Mouse (Mus musculus) c-Kit-negative CD71-positive TER-119-positive erythroid progenitor cells, embryonic 14.5 days (primary cell): ENCODE measurements around the gene Cd320.
A peak's percentile ranks its signal among the peaks of the same experiment; 100 is the strongest.
"Not testable (repeated sequence)": the region's sequence is repeated elsewhere in the genome, so short reads cannot be mapped to it uniquely, and the experiment has no call there.

Experiments
- DNase-seq: peaks from one replicate; pipeline ENCODE4 v3.0.0-alpha.2; 2013; ENCODE audit warnings: low read depth, low spot score

The Cd320 gene

DNA sequence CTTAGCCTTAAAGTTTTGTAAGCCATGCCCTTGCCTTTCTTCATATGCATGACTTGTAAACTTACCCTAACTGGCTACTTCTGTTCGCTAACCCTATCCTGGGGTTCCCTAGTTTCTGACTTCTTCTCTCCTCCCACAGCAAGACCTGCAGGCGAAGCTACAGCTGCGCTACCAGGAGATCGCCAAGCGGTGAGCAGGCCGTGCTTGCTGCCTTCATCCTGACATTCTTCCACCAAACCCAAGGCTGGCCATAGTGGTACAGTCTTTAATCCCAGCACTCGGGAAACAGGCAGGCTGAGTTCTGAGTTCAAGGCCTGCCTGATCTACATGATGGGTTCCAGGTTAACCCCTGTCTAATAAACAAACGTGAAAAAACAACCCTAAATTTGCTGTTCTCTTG lies 17.4 kb upstream of the Cd320 start:
- DNase-seq, result no peak

DNA sequence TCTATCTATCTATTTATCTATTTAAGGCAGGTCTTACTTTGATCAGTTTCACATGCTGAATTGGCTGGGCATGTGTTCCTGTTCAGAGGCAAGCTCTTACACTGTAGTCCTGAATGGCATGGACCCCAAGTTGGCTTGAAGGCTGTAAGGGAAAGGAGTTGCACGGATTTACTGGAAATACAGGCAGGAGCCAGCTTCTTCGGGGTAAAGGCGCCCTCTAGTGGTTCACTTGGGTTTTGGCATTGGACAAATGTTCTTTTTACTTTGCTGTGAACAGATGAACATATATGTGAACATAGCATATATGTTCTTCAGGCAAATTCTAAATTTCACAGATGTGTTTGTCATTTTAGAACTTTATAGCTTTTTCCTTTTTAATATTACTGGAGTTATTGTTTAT lies 16.0 kb upstream of the Cd320 start:
- peak; percentile 68 for DNase-seq

DNA sequence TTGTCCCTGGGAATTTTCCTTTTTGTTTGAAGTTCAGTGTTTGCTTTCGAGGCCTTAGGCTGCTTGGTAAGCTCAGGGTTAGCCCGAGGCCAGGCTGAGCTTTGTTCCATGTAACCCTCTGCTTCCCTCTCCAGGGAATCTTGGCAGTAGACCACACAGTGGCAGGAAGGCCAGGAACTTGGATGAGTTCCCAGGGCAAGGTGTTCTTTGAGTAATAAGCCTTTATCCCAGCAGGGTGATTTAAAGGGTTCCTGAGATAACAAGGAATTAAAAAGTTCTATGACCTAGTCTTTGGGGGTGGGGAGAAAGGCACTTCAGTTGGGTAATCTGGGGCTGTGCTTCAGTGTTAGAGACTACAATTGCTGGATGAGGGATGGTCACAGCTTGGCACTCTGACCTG lies 14.0 kb upstream of the Cd320 start:
- DNase-seq, result no peak

DNA sequence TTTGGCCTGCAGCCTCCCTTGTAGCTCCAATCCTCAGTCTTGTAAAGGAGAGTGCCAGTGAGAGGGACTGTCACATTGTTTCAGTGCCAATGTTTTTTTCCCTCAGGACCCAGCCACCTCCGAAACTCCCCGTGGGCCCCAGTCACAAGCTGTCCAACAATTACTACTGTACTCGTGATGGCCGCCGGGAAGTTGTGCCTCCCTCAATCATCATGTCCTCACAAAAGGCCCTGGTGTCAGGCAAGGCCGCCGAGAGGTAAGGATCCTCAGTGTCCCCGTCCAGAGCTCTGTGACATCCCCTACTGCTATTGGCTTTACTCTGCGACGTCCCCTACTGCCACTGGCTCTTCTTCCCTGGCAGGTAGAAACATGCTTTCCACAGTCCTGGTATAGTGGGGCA lies 13.3 kb upstream of the Cd320 start:
- DNase-seq, result no peak

DNA sequence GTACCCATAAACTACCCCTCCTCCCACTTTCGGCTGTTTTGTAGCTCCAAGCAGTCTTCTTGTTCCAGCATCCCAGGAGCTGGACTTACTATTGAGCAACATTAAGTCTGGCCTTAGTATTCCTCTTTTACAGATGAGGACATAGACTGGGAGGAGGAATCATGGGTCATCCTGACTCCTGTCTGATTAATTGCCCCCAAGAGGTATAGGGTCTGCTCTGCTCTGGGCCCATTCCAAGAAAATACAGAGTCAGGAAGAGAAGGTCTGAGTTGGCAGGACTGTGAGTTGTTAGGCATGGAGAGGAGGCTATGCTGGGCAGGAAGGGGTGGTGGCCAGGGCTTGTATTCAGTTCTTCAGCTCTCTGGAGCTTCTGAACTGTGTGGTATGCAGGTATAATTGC lies 1.3 kb downstream of the Cd320 start:
- no peak for DNase-seq

DNA sequence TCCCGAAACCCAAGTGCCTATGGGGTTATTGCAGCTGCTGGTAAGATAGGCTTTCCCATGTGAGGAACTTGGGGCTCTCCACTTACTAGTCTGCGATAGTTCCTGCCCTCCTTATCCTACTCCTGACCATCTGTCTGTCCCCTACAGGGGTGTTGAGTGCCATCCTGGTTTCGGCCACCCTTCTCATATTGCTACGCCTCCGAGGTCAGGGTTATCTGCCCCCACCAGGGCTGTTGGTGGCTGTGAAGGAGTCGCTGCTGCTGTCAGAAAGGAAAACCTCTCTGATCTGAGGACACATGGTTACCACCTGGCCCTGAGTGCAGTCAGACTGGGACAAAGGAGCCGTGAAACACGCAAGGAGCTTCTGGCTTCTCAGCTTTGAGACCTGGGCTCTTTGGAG lies 5.2 kb downstream of the Cd320 start:
- DNase-seq, result no peak

DNA sequence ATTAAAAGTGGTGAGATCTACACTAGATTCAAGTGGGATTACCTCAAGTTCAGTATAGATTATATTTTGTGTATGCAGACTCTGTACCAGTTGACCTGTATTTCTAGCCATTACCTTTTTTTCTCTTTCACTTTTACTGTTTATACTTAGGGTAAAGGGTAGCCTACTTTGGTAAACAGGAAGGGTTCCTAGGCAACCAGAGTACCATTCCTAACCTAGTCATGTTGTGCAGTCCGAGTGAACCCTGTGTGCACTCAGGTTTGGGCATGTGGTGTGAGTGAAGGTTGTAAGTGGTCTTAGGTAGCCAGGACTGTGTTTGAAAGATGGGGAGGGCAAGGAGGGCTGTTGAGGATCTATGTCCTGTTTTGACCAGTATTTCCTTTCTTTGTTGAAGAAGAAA lies 8.4 kb downstream of the Cd320 start:
- no peak for DNase-seq

DNA sequence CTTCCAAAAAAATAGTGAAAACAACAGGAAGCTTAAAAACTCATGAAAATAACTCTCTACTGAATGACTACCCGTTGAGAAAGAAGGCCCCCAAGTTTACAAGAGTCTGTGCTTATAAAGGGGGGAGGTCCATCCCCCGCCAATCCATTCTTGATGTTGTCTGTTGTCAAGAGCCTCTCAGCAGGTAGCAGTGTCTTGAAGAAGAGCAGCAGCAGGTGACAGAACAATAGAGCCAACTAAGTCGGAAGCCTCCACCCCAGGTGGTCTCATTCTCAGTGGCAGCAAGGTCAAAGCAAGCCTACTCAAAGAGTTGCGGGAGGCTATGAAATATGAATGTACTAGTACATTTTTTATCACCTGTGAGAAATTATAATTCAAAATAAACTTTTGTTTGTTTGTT lies 14.9 kb downstream of the Cd320 start:
- no peak for DNase-seq

DNA sequence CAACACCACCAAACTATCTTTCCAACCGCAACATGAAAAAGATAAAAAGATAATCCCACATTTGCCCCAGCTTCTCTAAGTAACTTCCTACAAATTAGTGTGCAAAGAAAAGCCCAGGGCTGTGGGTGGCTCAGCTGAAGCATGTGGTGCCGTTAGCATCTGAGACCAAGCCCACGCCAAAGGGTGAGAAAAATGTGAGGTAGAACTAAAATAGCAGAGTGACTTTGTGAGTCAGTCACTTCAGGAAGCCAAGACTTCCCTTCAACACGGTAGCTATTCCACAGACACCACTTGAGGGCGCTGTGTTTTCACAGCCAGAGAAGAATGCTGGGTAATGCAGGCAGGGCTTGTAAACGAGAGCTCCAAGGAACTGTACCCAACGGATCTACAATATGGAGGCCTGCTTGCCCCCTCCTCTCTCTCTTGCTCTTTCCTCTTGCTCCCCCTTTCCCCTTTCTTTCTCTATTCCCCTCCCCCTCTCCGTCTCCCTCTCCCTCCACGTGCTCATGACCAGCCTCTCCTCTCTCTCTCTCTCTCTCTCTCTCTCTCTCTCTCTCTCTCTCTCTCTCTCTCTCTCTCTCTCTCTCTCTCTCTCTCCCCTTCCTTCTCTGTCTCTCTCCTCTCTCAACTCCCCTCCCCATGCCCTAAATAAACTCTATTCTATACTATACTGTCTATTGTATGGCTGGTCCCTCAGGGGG lies 22.6 kb downstream of the Cd320 start:
- DNase-seq, result peak; percentile 36

DNA sequence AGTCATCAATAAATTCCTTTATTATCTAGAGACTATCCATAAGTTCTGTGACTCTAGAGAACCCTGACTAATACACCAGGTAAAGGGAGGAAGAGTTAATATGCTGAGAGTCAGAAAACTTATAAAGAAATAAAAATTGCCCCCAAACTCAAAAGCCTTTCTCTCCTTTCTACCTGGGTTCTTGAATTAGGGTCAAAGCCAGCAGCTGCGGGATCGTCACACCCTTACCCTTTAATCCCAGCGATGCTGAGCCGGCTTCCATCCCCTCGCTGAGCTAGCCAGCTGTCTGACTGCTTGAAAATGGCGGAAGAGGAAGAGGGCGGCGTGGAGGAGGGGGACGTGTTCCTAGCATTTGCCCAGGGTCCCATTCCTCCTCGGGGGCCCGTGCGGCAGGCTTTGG lies 30.6 kb downstream of the Cd320 start, which contains the start of gene Gm7029:
TSS of gene Gm7029 (plus strand) at position 301 of the 400 bp plus-strand sequence.
- DNase-seq, result not testable (repeated sequence)

DNA sequence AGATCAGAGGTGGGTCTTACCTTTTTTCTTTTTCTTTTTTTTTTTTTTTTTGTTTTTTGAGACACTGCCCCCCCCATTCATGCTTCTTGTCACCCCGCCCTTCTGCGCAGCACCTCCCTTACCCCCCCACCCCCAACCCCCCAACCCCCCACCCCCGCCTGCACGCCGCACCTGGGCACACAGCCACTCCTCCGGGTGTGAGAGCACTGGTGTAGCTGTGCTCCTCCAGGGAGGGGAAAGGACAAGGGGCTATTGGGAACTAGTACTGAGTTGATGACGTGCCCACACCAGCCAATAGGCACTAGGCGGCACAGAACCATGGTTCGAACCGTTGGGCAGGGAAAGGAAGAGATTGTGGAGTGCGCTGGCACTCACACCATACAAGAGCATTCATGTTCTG lies 31.5 kb downstream of the Cd320 start:
- no peak for DNase-seq

DNA sequence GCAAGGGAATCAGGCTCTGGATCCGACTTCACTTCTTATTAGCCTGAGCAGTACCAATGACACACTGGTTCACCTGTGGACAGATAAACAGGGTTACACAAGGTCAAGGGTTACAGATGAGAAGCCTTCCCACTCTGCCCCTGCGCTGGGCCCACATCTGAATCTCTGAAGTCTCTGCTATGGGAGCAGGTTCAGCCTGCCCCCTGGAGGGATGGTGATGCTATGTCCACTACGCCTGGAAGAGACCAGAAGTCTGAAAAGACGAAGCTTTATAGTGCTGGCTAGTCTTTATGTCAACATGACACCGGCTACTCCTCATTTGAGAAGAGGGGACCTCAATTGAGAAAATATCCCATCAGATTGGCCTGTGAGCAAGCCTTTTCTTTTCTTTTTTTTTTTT lies 32.9 kb downstream of the Cd320 start:
- DNase-seq, result not testable (repeated sequence)

DNA sequence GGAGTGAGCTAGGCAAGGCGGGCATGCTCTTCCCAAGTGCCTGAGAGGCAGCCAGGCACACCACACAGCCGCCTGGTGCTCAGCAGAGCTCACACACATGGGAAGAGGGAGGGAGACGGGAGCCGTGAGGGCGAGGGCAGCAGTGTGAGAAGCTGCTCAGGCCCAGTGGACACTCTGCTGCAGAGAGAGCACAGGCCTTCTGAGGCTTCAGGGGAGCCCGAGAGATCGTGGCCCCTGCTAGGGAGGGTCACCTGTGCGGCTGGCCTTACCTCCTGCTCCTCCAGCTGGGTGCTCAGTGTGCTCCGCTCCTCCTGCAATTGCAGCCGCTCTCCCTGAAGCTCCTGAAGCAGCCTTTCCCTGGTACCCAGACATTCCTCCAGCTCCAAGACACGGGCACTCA lies 41.4 kb downstream of the Cd320 start:
- DNase-seq, result not testable (repeated sequence)

DNA sequence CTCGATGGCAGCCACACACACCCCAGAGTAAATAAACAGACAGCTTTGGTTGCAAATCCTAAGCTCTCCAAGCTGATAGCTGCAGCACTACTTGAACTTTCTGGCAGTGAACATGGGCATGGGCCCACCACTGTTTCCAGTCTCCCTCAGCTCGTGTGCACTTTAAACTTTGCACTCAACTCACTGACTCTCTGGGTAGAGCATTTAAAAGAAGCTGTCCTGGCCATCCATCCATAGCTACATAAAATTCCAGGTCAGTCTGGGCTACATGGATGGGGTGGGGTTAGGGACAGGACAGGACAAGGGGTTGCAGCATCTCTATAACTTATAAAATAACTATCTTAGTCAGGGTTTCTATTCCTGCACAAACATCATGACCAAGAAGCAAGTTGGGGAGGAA lies 44.9 kb downstream of the Cd320 start:
- not testable (repeated sequence) for DNase-seq

DNA sequence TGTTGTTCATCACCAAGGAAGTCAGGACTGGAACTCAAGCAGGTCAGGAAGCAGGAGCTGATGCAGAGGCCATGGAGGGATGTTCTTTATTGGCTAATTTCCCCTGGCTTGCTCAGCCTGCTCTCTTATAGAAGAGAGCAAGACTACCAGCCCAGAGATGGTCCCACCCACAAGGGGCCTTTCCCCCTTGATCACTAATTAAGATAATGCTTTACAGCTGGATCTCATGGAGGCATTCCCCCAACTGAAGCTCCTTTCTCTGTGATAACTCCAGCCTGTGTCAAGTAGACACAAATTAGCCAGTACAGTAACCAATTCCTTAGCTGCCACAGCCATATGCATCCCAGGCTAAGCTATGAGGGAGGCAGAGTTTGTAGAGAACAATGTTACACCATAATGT lies 45.3 kb downstream of the Cd320 start:
- DNase-seq, result not testable (repeated sequence)

DNA sequence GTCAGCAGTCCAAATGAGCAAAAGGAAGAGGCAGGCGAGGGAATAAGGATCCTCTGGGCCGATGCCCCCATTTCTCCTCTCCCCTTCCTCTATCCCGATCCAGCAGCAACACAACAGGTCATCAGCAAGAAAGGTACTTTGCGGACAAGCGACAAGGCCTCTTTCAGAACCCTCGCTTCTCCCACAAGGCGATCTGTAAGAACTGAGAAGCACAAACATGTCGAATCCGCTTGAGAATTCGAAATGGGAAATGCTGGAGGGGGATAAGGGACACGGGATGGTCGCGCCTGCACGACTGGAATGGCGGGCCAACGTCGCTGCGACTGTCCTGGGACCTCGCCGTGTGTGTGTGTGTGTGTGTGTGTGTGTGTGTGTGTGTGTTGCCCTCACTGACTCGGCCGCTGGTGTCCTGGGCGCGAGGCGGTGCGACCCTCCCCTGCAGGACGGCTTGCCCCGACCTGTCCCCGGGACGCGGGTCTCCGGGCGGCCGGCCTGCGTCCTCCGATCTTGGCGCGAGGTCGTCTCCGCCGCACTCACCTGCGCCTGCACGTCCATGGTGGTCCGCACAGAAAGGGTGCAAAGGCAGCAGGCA lies 47.1 kb downstream of the Cd320 start:
- not testable (repeated sequence) for DNase-seq

DNA sequence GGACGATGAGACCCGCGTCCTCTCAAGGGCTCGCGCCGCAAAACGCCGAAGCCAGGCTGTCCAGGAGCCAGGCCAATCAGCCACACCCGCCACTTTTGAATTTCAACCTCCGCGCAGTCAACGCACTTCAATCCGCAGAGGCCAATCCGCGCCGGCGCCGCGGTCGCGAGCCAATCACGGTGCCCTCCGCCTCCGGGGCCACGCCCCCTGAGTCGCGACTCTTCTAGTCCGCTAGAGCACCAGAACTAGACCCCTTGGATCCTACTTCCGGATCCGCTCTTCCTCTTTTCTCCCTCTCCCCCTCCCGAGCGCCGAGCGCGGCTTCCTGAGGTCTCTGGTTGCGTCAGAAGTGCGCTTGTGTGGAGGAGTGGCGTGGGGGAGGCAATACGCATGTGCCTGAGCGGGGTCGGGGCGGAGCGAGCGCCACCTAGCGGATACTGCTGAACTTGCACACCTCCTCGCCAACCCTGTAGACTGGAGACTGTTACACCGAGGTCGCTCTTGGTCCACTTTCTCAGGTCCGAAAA lies 47.7 kb downstream of the Cd320 start, which contains the start of gene Kifc1:
TSS of gene Kifc1 (minus strand) at position 129 of the 527 bp plus-strand sequence.
- peak; percentile 98 for DNase-seq

DNA sequence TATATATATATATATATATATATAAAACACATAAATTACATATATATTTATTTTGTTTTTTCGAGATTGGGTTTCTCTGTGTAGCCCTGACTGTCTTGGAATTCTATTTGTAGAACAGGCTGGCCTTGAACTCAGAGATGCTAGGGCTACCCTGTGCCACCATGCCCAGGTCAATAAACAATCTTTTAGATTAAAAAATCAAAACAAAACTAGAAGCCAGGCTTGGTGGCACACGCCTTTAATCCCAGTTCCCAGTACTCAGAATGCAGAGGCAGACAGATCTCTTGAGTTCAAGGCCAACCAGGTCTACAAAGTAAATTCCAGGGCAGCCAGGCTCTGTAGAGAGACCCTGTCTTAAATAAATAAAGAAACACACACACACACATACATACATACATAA lies 48.5 kb downstream of the Cd320 start:
- no peak for DNase-seq

DNA sequence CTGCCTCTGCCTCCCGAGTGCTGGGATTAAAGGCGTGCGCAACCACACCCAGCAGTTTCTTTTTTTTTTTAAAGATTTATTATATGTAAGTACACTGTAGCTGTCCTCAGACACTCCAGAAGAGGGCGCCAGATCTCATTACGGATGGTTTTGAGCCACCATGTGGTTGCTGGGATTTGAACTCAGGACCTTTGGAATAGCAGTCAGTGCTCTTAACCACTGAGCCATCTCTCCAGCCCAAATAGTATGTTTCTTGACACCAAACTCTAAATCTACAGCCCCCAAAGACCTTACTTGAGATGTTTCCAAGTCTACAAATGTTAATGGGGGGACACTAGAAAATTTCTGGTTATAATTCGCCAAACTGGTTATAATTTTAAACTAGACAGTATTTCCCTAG lies 49.0 kb downstream of the Cd320 start:
- DNase-seq, result not testable (repeated sequence)

DNA sequence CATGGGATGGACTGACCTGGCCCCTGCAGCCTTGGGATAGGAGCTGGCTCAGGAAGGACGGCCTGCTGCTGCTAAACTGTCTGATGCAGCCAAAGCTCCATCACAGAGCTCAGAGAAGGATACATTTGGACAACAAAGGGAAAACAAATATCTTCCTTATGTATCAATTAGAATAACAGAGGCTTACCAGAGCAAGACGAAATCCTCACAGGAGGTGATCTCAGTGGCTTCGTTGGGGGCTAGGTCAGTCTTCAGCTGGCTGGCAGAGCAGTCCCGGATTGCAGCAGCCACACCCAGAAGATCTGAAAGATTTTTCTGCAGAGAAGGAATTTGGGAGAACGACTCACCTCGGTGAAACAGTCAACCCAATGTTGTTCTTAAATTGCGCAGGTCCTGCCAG lies 49.5 kb downstream of the Cd320 start:
- DNase-seq, result no peak

DNA sequence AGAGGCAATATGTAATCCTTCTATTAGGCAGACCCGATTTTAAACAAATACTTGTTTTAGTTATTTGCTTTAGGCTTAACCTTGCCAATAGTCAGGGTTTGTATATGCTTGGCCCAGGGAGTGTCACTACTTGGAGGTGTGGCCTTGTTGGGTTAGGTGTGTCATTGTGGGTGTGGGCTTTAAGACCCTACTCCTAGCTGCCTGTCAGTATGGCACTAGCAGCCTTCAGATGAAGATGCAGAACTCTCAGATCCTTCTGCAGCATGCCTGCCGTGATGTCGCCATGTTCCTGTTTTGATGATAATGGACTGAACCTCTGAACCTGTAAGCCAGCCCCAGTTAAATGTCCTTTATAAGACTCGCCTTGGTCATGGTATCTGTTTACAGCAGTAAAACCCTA lies 50.1 kb downstream of the Cd320 start:
- not testable (repeated sequence) for DNase-seq

DNA sequence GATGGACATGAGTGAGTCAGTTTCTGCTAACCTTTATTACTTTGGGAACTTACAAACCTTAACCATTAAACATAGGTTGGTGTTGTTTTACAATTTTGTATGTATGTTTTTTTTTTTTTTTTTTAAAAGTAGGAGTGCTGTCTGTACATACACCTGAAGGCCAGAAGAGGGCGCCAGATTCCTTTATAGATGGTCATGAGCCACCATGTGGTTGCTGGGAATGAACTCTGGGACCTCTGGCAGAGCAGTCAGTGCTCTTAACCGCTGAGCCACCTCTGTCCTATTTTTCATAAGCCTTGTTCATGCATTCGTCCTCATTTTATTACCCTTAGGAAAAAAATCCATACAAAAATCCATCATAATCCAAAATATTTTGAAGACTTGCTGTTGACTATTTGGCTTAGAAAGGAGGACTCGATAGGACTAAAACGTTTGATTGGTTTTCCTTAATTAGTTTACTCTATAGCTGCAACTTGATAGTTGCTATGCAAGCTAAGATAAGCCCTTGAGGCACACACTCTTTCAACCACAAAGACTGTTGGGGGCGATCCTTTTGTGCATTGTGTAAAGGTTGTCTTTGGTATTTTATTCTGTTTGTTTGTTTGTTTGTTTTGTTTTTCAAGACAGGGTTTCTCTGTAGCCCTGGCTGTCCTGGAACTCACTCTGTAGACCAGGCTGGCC lies 54.4 kb downstream of the Cd320 start:
- DNase-seq, result peak; percentile 75

DNA sequence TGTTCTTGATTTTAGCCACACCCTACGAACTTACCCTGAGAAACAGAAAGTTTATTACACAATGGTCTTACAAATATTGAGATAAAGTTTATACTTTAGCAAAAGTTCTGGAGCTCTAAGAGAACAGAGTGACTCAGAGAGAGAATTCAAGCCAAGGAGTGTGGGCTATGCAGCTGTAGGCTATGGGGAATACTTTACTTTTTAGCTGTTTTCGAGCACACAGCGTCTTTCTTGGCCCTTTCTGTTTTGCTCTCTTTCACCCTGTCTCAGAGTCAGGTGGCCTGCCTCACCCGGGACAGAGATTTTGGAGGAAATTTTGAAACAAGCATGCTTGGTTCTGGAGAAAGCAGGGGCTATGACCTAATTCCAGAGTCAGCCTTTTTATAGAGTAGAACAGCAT lies 55.3 kb downstream of the Cd320 start:
- not testable (repeated sequence) for DNase-seq
